Mouse (Mus musculus) c-Kit-negative CD71-positive TER-119-positive erythroid progenitor cells, embryonic 14.5 days (primary cell): ENCODE data around the gene Rhbdd1.
A peak's percentile ranks its signal among the peaks of the same experiment; 100 is the strongest.

Source experiments
- DNase-seq: peaks from one replicate; pipeline ENCODE4 v3.0.0-alpha.2; 2013; ENCODE audit warnings: low read depth, low spot score

Gene Rhbdd1

GRCm38 (mm10) chr1:82364047-82364446 lies 47.8 kb downstream of the Rhbdd1 start:
- DNase-seq = no peak

- no peak for DNase-seq
Observed at GRCm38 (mm10) chr1:82364468-82364867, 48.2 kb downstream of the Rhbdd1 start.

- no peak for DNase-seq
Observed at GRCm38 (mm10) chr1:82371636-82372428, 55.6 kb downstream of the Rhbdd1 start.

- DNase-seq = peak; percentile 53
Observed at GRCm38 (mm10) chr1:82373924-82374323, 57.7 kb downstream of the Rhbdd1 start.

GRCm38 (mm10) chr1:82374831-82375358 lies 58.6 kb downstream of the Rhbdd1 start:
- DNase-seq = no peak

- no peak for DNase-seq
Observed at GRCm38 (mm10) chr1:82375452-82375851, 59.2 kb downstream of the Rhbdd1 start.

- no peak for DNase-seq
Observed at GRCm38 (mm10) chr1:82381946-82382345, 65.7 kb downstream of the Rhbdd1 start.

- no peak for DNase-seq
Observed at GRCm38 (mm10) chr1:82384106-82384505, 67.9 kb downstream of the Rhbdd1 start.

- DNase-seq = no peak
Observed at GRCm38 (mm10) chr1:82385054-82385453, 68.8 kb downstream of the Rhbdd1 start.

- no peak for DNase-seq
Observed at GRCm38 (mm10) chr1:82385827-82386230, 69.6 kb downstream of the Rhbdd1 start.

- no peak for DNase-seq
Observed at GRCm38 (mm10) chr1:82386814-82387771, 70.8 kb downstream of the Rhbdd1 start.

- no peak for DNase-seq
Observed at GRCm38 (mm10) chr1:82389371-82389770, 73.1 kb downstream of the Rhbdd1 start.

- no peak for DNase-seq
Observed at GRCm38 (mm10) chr1:82395371-82395770, 79.1 kb downstream of the Rhbdd1 start.

- no peak for DNase-seq
Observed at GRCm38 (mm10) chr1:82407786-82408185, 91.5 kb downstream of the Rhbdd1 start.

GRCm38 (mm10) chr1:82409271-82409670 lies 93.0 kb downstream of the Rhbdd1 start:
- no peak for DNase-seq

- DNase-seq = no peak
Observed at GRCm38 (mm10) chr1:82410548-82410947, 94.3 kb downstream of the Rhbdd1 start.

- no peak for DNase-seq
Observed at GRCm38 (mm10) chr1:82411521-82411920, 95.3 kb downstream of the Rhbdd1 start.

GRCm38 (mm10) chr1:82412085-82412484 lies 95.8 kb downstream of the Rhbdd1 start:
- DNase-seq = no peak

GRCm38 (mm10) chr1:82414434-82415045 lies 98.3 kb downstream of the Rhbdd1 start:
- DNase-seq = no peak

- DNase-seq = no peak
Observed at GRCm38 (mm10) chr1:82415641-82416040, 99.4 kb downstream of the Rhbdd1 start.

GRCm38 (mm10) chr1:82427729-82428128 lies 111.5 kb downstream of the Rhbdd1 start:
- DNase-seq = no peak

- DNase-seq = no peak
Observed at GRCm38 (mm10) chr1:82429061-82429460, 112.8 kb downstream of the Rhbdd1 start.
